Mouse (Mus musculus): Measurements from ENCODE around the gene Il18bp. TPM values are rescaled to one million over a fixed set of nuclear protein-coding genes. Genes with fewer than 3 reads are reported as not detected.
"Not testable (repeated sequence)": the region's sequence is repeated elsewhere in the genome, so short reads cannot be mapped to it uniquely, and the experiment has no call there.

Gene Il18bp
- total RNA-seq (2021) = 10 to 100 TPM; 11.5 to 11.6 TPM
- long read RNA-seq, experiment 1, partial matches to known transcripts = 6 of 11 reads
- long read RNA-seq, experiment 1, other reads (novel, unspliced or antisense) = 4 of 11 reads
- long read RNA-seq, experiment 2, partial matches to known transcripts = 5 of 8 reads
- long read RNA-seq, experiment 2, other reads (novel, unspliced or antisense) = 1 of 8 reads

DNA sequence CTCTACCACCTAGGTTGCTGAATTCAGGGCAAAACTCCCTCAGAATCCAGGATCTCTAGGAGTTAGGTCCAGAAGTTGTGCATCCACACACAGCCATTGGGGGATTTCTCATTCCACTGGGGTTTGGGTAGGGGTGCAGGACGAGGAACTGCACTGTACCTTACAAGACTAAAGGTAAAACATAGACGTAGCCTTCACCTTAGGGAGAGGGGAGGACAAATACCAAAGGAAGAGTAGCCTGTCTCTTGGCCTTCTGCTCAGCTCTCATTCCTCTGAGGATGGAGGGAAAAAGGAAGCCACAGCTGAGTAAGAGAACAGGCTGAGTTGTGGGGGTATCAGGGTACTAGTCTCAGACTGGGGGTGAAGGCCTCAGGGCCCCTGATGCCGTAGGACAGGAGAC is at the start of gene Il18bp:
Gene Il18bp (minus strand): TSS at position 101 of the 400 bp plus-strand sequence.
- no peak for DNase-seq (ENCODE audit: low spot score in 2 of 2)

DNA sequence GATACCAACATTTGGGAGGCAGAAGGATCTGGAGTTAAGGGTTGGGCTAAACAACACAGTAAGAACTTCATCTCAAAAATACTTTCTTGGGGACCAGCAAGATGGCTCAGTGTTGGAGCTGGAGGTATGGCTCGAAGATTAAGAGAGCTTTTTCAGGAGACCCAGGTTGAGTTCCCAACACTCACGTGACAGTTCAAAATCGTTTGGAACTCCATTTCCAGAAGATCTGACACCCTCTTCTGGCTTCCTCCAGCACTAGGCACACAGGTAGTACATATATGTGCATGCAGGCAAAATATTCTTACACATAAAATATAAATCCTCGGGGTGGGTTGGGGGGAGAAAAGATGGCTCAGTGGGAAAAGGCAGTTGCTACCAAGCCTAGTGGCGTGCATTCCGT is 47.9 kb upstream of the Il18bp start:
- DNase-seq (ENCODE audit: low spot score in 2 of 2) = no peak

DNA sequence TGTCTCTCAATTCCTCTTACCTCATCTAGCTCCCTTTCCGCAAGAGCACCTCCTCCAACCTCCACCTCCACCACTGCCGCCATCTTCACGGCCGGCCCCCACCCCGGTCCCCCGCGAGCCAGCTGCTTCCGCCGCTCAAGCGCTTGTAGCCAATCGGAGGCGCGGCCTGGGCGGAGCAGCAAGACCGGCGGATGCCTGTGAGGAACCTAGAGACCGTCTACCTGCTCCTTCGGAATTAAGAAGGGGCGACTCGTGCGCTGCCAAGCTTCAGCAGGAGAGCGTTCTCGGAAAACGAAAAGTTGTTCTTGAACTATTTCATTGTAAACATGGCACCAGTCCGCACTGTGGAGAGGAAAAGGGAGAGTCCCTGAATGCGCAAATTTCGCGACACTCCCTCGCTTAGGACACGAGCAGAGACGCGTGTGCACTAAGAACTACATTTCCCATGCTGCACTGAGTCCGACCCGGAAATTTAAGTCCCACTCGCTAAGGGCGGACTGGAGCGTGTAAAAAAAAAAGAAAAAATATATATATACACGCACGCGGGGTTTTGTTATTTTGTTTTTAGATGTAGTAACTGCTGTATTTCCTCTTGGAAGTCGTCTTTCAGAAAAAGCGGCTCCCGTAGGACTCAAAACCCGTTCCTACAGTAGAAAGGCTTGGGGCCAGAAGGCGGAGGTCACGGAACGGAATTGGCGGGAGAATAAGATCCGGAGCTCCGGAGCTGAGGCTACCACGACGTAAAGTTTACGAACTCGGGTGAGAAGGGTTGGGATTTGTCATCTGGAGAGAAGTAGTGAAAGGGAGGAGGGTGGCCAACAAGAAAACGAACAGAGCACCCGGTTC is 46.8 kb upstream of the Il18bp start, which contains the start of the genes Rnf121, Xndc1 and Xntrpc:
Gene Rnf121 (minus strand): TSS at position 424 of the 846 bp plus-strand sequence.
Gene Xndc1 (plus strand): TSS at position 466 of the 846 bp plus-strand sequence.
Gene Xntrpc (plus strand): TSS at position 668 of the 846 bp plus-strand sequence.
- DNase-seq (ENCODE audit: low spot score in 2 of 2) = peak; percentile 81 to 86

DNA sequence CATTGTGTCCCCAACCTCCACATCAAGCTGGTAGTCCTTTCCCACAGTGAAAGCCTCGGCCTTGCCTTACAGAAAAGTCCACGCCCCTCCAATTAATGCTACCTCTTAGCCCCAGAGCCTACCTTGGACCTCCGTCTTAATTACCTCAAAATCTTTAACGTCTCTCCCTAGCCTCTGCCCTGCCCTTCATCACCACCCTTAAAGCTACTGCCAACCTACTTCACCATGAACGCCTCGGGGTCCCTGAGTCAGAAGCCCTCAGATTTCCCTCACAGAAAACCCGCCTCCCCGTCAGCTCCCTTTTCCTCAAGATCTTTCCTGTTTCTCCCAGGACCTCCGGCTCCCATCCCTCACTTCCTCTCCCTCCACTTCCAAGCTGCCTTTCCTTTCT is 46.2 kb upstream of the Il18bp start:
- DNase-seq (ENCODE audit: low spot score in 2 of 2) = no peak

DNA sequence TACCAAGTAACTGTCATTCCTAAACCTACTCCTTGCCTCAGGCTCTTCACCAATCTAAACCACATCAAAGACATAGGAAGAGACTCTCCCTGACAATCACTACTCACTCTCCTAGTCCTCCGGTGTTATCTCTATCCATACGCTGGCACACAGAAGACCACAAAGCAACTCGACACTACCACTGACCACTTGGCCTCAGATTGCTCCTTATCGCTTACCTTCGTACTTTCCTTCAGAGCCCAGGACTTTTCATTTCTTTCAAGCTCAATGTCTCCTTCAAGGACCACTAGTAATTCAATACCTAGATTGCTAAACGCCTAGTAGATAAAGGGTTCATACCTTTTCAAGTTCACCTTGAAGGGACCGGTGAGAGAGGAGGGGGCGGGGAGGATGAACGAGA is 45.4 kb upstream of the Il18bp start:
- DNase-seq (ENCODE audit: low spot score in 2 of 2) = no peak

DNA sequence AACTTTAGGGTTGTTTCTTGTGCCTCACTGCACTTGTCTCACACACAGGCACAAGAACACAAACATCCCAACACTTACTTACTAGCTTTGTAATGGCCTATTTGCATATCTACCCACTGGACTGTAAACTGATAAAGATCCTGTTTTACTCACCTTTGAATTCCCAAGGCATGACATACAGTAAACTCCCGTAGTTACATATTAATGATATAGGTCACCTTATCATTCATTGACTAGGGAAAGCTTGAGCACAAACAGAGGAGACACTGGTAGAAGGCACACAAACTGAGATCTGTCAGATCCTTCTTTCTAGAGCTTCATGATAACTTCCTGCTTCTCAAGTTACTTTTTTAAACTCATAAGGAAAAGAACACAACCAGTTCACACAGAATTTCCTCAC is 43.7 kb upstream of the Il18bp start:
- DNase-seq (ENCODE audit: low spot score in 2 of 2) = no peak

DNA sequence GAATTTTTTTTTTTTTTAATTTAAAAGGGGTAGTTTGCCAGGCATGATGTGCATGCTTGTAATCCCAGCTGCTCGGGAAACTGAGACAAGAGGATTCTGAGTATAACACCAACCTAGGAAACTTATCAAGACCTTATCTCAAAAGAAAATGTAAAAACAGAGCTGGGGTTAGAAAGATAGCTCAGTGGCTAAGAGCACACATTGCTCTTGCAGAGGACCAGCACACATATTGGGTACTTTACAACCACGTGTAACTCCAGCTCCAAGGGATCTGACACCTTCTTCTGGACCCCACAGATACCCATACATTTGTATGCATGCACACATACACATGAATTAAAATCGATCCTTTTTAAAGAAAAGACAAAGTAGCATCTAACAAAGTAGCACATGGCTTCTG is 42.9 kb upstream of the Il18bp start:
- DNase-seq (ENCODE audit: low spot score in 2 of 2) = no peak

DNA sequence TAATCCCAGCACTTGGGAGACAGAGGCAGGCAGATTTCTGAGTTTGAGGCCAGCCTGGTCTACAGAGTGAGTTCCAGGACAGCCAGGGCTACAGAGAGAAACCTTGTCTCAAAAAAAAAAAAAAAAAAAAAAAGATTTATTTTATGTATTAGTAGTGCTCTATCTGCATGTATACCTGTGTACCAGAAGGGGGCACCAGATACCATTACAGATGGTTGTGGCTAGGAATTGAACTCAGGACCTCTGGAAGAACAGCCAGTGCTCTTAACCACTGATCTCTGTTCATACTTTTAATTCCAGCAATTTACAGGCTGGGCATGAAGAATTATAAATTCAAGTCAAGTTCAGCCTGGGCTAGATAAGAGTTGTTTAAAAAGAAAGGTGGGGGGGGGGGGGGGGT is 30.0 kb upstream of the Il18bp start:
- not testable (repeated sequence) for DNase-seq (ENCODE audit: low spot score in 2 of 2)

DNA sequence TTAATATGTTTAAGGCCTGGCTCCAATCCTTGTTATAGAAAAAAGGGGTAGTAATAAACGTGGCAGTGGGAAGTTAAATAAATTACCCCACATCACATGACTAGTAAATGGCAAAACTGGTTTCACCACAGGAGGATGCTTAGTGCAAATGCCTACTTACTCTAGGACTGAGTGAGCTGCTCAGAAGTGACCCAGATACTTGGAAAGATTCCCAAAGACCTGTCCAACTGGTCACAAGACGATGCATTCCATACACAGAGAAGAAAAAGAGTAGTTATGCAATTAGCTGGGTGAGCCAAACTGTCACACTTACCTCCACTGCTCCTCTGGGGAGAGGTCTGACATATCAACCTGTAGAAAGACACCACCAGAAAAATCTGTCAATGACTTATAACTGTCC is 23.8 kb upstream of the Il18bp start:
- DNase-seq (ENCODE audit: low spot score in 2 of 2) = no peak

DNA sequence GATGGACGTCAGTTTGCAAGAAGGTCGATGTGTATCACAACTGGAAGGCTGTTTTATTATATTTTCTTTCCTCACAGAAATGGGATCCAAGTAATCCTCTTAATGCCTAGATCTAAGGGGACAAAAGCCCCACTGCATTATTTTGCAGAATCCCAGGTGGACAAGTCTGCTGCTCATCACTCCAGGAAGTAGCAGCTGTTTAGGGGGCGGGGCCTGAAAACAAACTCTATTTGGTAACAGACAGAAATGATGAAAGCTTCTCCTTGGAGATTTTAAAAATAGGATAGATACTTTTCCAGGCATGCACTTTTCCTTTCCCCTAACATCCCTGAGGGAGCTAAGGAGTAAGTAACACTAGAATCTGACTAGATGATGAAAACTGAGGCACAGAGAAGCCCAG is 18.8 kb upstream of the Il18bp start:
- DNase-seq (ENCODE audit: low spot score in 2 of 2) = no peak

DNA sequence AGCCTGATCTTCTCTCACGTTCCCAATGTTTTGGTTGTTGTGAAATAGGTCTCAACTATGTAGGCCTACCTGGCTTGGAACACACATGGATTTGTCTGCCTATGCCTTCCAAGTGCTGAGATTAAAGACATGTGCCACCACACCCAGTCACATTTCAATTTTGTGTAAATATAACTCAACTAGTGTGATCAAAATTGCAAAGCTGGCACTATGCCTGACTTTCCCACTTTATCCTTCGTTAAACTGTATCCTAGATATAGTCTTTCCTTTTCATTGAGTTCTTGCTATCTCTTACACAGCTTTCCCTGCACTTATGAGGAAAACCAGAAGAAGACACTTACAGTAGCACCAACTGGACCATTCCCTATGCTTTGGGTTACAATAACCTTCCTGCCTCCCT is 17.0 kb upstream of the Il18bp start:
- no peak for DNase-seq (ENCODE audit: low spot score in 2 of 2)

DNA sequence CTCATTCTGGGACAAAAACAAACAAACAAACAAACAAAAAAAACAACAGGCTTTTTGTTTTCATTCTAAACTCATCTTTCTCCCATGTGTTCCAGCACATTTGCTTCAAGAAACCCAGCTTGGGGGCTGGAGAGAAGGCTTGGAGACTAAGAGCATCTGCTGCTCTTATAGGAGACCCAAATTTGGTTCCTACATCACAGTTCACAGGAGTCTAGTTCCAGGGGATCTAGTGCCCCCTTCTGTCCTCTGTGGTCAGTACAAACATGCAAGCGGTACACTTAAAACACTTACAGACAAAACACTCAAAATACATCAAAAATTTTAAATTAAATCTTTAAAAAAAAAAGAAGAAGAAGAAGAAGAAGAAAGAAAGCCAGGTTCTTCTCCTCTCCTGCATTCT is 16.4 kb upstream of the Il18bp start:
- DNase-seq (ENCODE audit: low spot score in 2 of 2) = no peak

DNA sequence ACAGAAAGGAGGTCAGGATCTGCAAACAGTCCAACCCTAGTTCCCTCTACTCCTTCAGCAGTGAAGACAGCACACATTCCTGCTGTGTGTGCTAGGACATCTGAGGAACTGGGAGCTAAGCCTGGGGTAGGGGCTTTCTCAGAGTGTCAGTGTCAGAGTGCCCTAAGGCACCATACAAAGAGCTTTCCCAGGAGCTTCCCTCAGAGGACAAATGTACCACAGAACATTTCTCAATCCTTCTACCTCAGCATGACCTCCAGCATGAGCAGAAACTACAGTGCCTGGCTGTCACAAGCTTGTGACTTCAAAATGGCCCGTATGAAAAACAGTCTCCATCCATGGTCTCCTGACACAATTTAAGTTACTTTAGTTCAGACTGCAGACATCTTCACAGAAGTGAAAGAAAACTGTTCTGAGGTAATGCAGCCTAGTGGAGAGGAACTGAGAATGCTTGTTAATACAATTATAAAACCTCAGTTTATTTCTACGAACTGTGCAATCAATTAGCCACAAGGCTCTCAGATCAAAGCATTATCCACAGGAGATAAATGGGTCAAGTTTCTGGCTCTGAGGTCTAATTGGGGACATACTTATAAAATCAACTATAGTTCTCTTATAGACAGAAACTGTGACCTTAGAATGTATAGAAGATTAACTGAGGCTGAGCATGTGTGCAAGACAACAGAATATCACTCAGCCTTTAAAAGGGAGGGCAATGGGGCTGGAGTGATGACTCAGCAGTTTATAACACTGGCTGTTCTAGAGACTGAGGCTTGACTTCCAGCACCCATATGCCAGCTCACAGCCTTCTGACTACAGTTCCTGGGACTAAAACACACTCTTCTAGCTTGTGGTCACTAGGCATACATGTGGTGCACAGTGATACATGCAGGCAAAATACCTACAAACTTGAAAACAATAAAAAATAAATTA is 7.0 kb upstream of the Il18bp start:
- no peak for DNase-seq (ENCODE audit: low spot score in 2 of 2)

DNA sequence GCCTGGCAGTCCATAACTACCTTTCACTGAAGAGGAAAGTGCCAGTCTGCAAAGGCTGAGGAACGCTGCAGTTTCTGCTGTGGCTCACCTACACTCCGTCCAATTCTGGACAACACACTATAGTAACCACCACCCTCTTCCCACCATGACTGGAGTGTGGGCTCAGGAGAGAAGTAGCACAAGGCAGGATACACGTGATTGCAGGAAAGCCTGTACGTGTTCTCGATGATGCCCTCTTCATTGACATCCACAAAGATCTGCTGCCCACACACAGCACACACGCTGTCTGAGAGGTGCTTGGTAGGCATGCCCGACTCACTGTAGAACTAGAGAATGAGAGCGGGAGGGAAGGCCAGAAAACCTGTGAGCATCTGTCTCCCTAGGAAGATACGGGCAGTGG is 5.3 kb upstream of the Il18bp start:
- DNase-seq (ENCODE audit: low spot score in 2 of 2) = no peak

DNA sequence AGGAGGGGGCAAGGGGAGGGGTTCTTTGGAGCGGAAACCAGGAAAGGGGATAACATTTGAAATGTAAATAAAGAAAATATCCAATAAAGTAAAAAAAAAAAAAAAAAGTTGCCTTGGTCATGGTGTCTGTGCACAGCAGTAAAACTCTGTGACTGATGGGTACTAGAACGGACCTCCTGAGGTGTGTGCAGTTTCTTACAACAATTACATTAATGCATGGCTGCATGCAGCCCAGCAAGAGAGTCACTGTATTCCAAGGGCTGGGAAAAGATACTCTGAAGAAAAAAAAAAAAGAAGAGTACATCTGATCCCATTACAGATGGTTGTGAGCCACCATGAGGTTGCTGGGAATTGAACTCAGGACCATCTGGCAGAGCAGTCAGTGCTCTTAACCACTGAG is 2.4 kb upstream of the Il18bp start:
- not testable (repeated sequence) for DNase-seq (ENCODE audit: low spot score in 2 of 2)

DNA sequence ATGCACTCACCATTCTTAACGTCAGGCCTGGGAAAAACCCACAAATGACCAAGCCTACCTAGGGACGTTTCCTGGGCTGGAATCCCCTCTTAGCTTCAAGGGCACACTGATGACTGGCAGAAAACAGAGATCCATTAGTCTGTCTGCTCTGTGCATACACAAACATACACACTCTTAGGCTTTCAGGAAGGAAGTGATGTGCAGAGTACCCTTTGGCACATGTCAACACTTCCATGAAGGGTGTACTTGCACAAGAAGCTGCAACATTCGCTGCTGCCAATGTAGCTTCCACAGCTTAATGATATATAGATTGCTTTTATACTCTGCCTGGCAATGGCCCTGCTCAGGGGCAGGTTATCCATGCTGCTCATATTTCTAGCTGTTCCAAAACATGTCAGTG is 872 bp upstream of the Il18bp start:
- no peak for DNase-seq (ENCODE audit: low spot score in 2 of 2)

DNA sequence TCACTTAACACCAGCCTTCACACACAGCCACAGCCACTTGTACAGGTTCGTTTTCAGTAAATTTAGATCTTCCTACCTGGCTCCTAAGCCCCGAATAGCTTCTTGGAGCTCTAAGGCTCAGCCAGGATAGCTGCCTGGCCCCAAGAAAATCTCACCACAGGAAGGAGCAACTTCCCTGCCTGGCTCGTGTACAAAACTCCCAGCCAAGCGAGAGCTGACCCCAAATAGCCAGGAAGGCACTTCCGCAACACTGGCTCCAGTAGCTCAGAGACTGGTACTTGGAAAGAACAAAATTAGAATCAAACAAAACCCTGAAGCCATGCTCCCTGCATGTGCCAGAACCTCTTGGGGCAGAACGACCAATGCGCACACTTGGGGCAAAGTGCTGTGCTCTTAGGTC is 456 bp downstream of the Il18bp start:
- DNase-seq (ENCODE audit: low spot score in 2 of 2) = no peak

DNA sequence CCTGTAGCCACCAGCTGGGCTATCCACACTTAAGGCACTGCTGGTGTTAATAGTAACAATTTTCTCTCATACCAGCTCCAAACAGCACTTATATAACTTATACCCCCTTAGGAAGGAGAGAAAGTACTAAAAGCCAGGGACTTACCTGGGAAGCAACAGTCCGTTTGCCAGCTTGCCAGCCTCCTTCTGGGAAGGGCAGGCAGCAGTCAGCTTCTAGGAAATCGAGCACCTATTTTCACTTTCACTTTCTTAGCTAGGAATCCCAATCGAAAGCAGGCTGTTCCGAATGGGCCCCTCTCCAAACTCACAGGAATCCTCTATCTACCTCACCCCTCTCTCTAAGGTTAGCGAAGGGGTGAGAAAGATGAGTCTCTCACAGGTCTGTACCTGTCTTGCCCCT is 1.0 kb downstream of the Il18bp start:
- no peak for DNase-seq (ENCODE audit: low spot score in 2 of 2)

DNA sequence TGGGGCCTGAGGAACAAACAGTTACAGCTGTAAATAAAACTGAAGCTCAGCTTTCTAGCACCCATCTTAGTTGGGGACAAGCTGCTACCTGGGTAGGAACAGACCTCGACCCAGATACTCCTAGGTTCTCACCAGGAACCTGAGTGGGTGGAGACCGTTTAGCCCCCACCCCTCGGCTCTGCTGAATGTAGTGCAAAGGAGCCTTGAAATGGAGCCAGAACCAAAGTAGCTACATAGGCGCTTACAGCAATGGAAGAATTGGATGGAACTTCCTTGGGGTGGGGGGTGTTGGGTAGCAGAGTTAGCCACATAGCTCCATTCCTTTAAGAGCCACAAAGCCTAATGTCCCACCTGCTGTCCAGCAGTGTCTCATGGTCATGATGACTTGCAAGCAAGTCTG is 1.6 kb downstream of the Il18bp start:
- DNase-seq (ENCODE audit: low spot score in 2 of 2) = no peak

DNA sequence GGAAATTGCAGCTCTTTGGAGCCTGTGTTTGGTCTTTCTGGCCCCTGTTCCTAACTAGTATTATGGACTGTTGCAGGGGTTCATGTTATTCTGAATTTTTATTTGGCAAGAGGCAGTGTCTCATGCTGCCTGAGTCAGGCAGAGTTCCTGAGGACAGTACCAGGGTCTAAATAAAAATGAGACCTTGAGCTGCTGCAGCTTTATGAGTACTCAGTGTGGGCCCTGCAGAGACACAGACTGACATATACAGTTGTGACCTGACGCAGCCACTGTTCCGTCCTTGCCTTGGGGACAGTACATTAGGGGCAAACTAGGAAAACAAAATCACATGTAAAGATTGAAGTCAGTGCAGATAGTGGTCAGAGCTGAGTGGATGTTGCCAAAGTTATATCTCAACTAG is 3.5 kb downstream of the Il18bp start:
- no peak for DNase-seq (ENCODE audit: low spot score in 2 of 2)

DNA sequence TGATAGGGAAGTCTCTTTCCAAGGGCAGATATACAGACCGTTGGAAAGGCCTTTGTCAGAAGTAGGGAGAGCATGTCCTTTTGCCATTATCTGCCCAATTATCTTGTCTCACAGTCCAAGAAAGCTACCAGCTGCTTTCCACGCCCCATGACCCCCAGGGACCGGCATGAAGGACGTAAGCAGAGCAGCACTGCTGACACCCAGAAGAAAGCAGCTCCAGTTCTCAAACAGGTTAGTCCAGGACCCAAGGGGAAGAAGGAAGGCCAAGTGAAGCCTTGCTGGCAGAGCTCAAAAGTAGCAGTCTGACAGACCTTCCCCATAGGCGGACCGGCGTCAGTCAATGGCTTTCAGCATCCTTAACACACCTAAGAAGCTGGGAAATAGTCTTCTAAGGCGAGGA is 5.1 kb downstream of the Il18bp start:
- no peak for DNase-seq (ENCODE audit: low spot score in 2 of 2)

DNA sequence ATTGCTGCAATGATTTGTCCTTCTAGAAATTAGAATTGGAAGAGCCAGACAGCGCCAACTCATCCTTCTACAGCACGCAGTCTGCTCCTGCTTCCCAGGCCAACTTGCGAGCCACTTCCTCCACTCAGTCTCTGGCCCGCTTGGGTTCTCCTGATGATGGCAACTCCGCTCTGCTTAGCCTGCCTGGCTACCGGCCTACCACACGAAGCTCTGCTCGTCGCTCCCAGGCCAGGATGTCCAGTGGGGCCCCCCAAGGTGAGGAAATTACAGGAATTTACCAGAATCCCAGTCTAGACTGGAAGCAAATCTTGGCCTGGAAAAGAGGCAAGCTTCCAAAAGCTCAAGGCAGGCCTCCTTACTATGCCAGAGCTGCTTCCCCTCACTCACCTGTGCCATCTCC is 6.6 kb downstream of the Il18bp start:
- no peak for DNase-seq (ENCODE audit: low spot score in 2 of 2)
